Mouse (Mus musculus) MEL (cell line): ENCODE results near the gene Cpox. TPM values are rescaled to one million over a fixed set of nuclear protein-coding genes. Genes with fewer than 3 reads are reported as not detected.

Experiments used
- DNase-seq: peaks from one replicate; pipeline ENCODE4 v3.0.0; 2011; ENCODE audit warnings: low read depth, low spot score
- H3K27ac ChIP-seq: 2 replicates; pipeline ENCODE4 v1.5.1; 2012; ENCODE audit warnings: low read depth, mild to moderate bottlenecking, control low read depth, low read length, moderate library complexity; ENCODE audit not compliant: control insufficient read depth
- H3K27me3 ChIP-seq, 2 experiments: fragments of 150-350 bp in 1 of 2; sonication (generic) in 1 of 2; 2 replicates each; pipeline ENCODE4 v1.6.1; 2012; ENCODE audit warnings: low read length in 2 of 2, mild to moderate bottlenecking in 2 of 2, improper control_type of control experiment in 1 of 2, moderate library complexity in 1 of 2; ENCODE audit not compliant: insufficient read depth in 2 of 2, control insufficient read depth in 1 of 2
- H3K36me3 ChIP-seq, 2 experiments: 2 replicates each; pipeline ENCODE4 v1.6.1; 2012 to 2014; ENCODE audit warnings: low read length in 2 of 2, improper control_type of control experiment in 1 of 2, inconsistent platforms in 1 of 2, mild to moderate bottlenecking in 1 of 2; ENCODE audit not compliant: insufficient read depth in 2 of 2, control insufficient read depth in 1 of 2
- H3K4me1 ChIP-seq, 2 experiments: fragments of 150-350 bp in 1 of 2; sonication (generic) in 1 of 2; 2 replicates each; pipeline ENCODE4 v1.6.1; 2012; ENCODE audit warnings: low read length in 2 of 2, improper control_type of control experiment in 1 of 2, mild to moderate bottlenecking in 1 of 2; ENCODE audit not compliant: insufficient read depth in 2 of 2, control insufficient read depth in 1 of 2
- H3K4me3 ChIP-seq, 2 experiments: fragments of 150-350 bp in 1 of 2; sonication (generic) in 1 of 2; 2 replicates each; pipeline ENCODE4 v1.5.1; 2012; ENCODE audit warnings: low read depth in 2 of 2, low read length in 2 of 2, mild to moderate bottlenecking in 2 of 2, moderate library complexity in 2 of 2, control low read depth in 1 of 2, improper control_type of control experiment in 1 of 2; ENCODE audit not compliant: control insufficient read depth in 1 of 2, insufficient read depth in 1 of 2
- H3K79me2 ChIP-seq: 2 replicates; pipeline ENCODE4 v1.6.1; 2012; ENCODE audit warnings: mild to moderate bottlenecking, low read length, moderate library complexity; ENCODE audit not compliant: control insufficient read depth, poor library complexity, insufficient read depth
- H3K9ac ChIP-seq: 2 replicates; pipeline ENCODE4 v1.6.1; 2012; ENCODE audit warnings: low read depth, mild to moderate bottlenecking, control low read depth, low read length, moderate library complexity; ENCODE audit not compliant: control insufficient read depth, poor library complexity, severe bottlenecking
- H3K9me3 ChIP-seq: fragments of 150-350 bp; sonication (generic); replicated peaks from 2 replicates; pipeline ENCODE4 v1.6.1; 2012; ENCODE audit warnings: mild to moderate bottlenecking, low read length, improper control_type of control experiment, moderate library complexity; ENCODE audit not compliant: insufficient read depth
- BHLHE40 ChIP-seq: IDR thresholded peaks from 2 replicates; pipeline ENCODE4 v1.6.1; 2012; ENCODE audit warnings: low read depth, mild to moderate bottlenecking, inconsistent platforms, low read length, improper control_type of control experiment, borderline replicate concordance
- CHD1 ChIP-seq: IDR thresholded peaks from 2 replicates; pipeline ENCODE4 v1.6.1; 2012; ENCODE audit warnings: low read depth, mild to moderate bottlenecking, inconsistent platforms, low read length, improper control_type of control experiment
- CHD2 ChIP-seq: IDR thresholded peaks from 2 replicates; pipeline ENCODE4 v1.6.1; 2011; ENCODE audit warnings: low read length, improper control_type of control experiment
- E2F4 ChIP-seq: IDR thresholded peaks from 2 replicates; pipeline ENCODE4 v1.6.1; 2011; ENCODE audit warnings: low read depth, low read length, improper control_type of control experiment, borderline replicate concordance
- EP300 ChIP-seq, 2 experiments: IDR thresholded peaks; 2 replicates each; pipeline ENCODE4 v1.6.1; 2011; ENCODE audit warnings: improper control_type of control experiment in 2 of 2, low read length in 2 of 2, low read depth in 1 of 2, mild to moderate bottlenecking in 1 of 2
- ETS1 ChIP-seq: IDR thresholded peaks from 2 replicates; pipeline ENCODE4 v1.6.1; 2012; ENCODE audit warnings: low read depth, mild to moderate bottlenecking, inconsistent platforms, low read length, improper control_type of control experiment, moderate library complexity
- GABPA ChIP-seq: IDR thresholded peaks from 2 replicates; pipeline ENCODE4 v1.6.1; 2012; ENCODE audit warnings: low read depth, mild to moderate bottlenecking, inconsistent platforms, low read length, improper control_type of control experiment, moderate library complexity
- GATA1 ChIP-seq: IDR thresholded peaks from 2 replicates; pipeline ENCODE4 v1.6.1; 2011; ENCODE audit warnings: low read depth, low read length, improper control_type of control experiment
- HCFC1 ChIP-seq: IDR thresholded peaks from 2 replicates; pipeline ENCODE4 v1.6.1; 2012; ENCODE audit warnings: low read depth, mild to moderate bottlenecking, inconsistent platforms, low read length, improper control_type of control experiment, moderate library complexity
- JUND ChIP-seq: IDR thresholded peaks from 2 replicates; pipeline ENCODE4 v1.6.1; 2011; ENCODE audit warnings: low read depth, mild to moderate bottlenecking, improper control_type of control experiment, low read length
- MEF2A ChIP-seq: IDR thresholded peaks from 2 replicates; pipeline ENCODE4 v1.6.1; 2014; ENCODE audit warnings: low read depth, mild to moderate bottlenecking, inconsistent platforms, low read length, improper control_type of control experiment; ENCODE audit not compliant: poor library complexity, insufficient replicate concordance, severe bottlenecking; ENCODE audit errors: extremely low read depth
- MYB ChIP-seq: IDR thresholded peaks from 2 replicates; pipeline ENCODE4 v1.6.1; 2011; ENCODE audit warnings: mild to moderate bottlenecking, low read depth, low read length, improper control_type of control experiment
- MYC ChIP-seq: IDR thresholded peaks from 2 replicates; pipeline ENCODE4 v1.6.1; 2011; ENCODE audit warnings: low read depth, mild to moderate bottlenecking, low read length, improper control_type of control experiment, moderate library complexity
- NELFE ChIP-seq: IDR thresholded peaks from 2 replicates; pipeline ENCODE4 v1.6.1; 2011; ENCODE audit warnings: low read depth, low read length, improper control_type of control experiment
- POLR2A ChIP-seq, 2 experiments: IDR thresholded peaks; 2 replicates each; pipeline ENCODE4 v1.6.1; 2011 to 2012; ENCODE audit warnings: low read length in 2 of 2, mild to moderate bottlenecking in 2 of 2, control low read depth in 1 of 2, improper control_type of control experiment in 1 of 2, low read depth in 1 of 2, moderate library complexity in 1 of 2; ENCODE audit not compliant: control insufficient read depth in 1 of 2, insufficient read depth in 1 of 2, poor library complexity in 1 of 2
- RCOR1 ChIP-seq: IDR thresholded peaks from 2 replicates; pipeline ENCODE4 v1.6.1; 2012; ENCODE audit warnings: low read depth, mild to moderate bottlenecking, inconsistent platforms, low read length, improper control_type of control experiment
- TCF12 ChIP-seq: IDR thresholded peaks from 2 replicates; pipeline ENCODE4 v1.6.1; 2014; ENCODE audit warnings: low read depth, mild to moderate bottlenecking, inconsistent platforms, low read length, improper control_type of control experiment, moderate library complexity
- USF1 ChIP-seq: IDR thresholded peaks from 2 replicates; pipeline ENCODE4 v1.6.1; 2014; ENCODE audit warnings: low read depth, mild to moderate bottlenecking, inconsistent platforms, low read length, improper control_type of control experiment, moderate library complexity
- ZKSCAN1 ChIP-seq: IDR thresholded peaks from 2 replicates; pipeline ENCODE4 v1.6.1; 2012; ENCODE audit warnings: low read depth, mild to moderate bottlenecking, inconsistent platforms, low read length, improper control_type of control experiment, moderate library complexity
- ZNF384 ChIP-seq: IDR thresholded peaks from 2 replicates; pipeline ENCODE4 v1.6.1; 2012; ENCODE audit warnings: low read depth, mild to moderate bottlenecking, inconsistent platforms, low read length, improper control_type of control experiment
- polyA plus RNA-seq, 2 experiments: library from polyadenylated mRNA; stranded (reverse) in 1 of 2; unstranded in 1 of 2; fragments of >175 nt in 1 of 2; fragments of >200 nt in 1 of 2; gene quantifications; 2 replicates each; pipeline versions ENCODE4 v1.2.1 to v1.2.4; 2012; ENCODE audit warnings: low replicate concordance in 2 of 2, low read depth in 1 of 2; ENCODE audit not compliant: insufficient read length in 2 of 2, insufficient read depth in 1 of 2, missing spikeins in 1 of 2
- total RNA-seq: library from RNA; depleted of rRNA; stranded (reverse); fragments of 300-350 nt; gene quantifications from 2 replicates; pipeline ENCODE4 v1.2.3, GENCODE M21; 2012

Cpox gene
- total and polyA plus RNA-seq, 3 experiments, result 110 to 421 (median 159) TPM

GRCm38 (mm10) chr16:58722292-58722691 lies 52.2 kb downstream of the Cpox start:
- no peaks in the 10 kb centered on the region for H3K79me2 ChIP-seq
- H3K27me3 ChIP-seq, result no peaks in the 10 kb centered on the region; a peak in 1 of 4 replicates
- no peak for DNase-seq
- no peak overlapping the region for H3K27ac ChIP-seq
- H3K4me3 ChIP-seq, result no peak overlapping the region
- TF ChIP-seq GATA1 (no peak), JUND (no peak), CHD1 (no peak), TCF12 (no peak), ZNF384 (no peak), ETS1 (no peak), MYC (no peak), EP300 (IDR thresholded peaks at IDR 0.05; ENCODE audit: low read depth in 1 of 2, low read length in 2 of 2) (no peak), BHLHE40 (no peak), MYB (no peak), RCOR1 (no peak), POLR2A (IDR thresholded peaks at IDR 0.05; ENCODE audit: control insufficient read depth in 1 of 2, insufficient read depth in 1 of 2, low read depth in 1 of 2, low read length in 2 of 2, poor library complexity in 1 of 2) (no peak), HCFC1 (no peak), USF1 (no peak), GABPA (no peak), ZKSCAN1 (no peak), MEF2A (no peak), CHD2 (no peak), E2F4 (no peak), NELFE (no peak)
- no peaks in the 10 kb centered on the region for H3K9me3 ChIP-seq
- peaks cover 0 to 2% of the 10 kb centered on the region in 2 experiments; a peak in 1 of 4 replicates for H3K36me3 ChIP-seq
- no peak overlapping the region for H3K9ac ChIP-seq
- H3K4me1 ChIP-seq, result no peaks in the 10 kb centered on the region
